Mouse (Mus musculus) neural tube, embryonic 13.5 days (tissue): ENCODE data around the gene Dpp8. TPM values are rescaled to one million over a fixed set of nuclear protein-coding genes. Genes with fewer than 3 reads are reported as not detected.
"Not testable (repeated sequence)": the region's sequence is repeated elsewhere in the genome, so short reads cannot be mapped to it uniquely, and the experiment has no call there.

ENCODE experiments used
- ATAC-seq: fragments of 200-750 bp; cut with Nextera tagmentation; 2 replicates; pipeline ENCODE4 v1.8.0; 2017; ENCODE audit warnings: low read depth, mild to moderate bottlenecking, moderate TSS enrichment, moderate library complexity
- H3K27ac ChIP-seq: fragments of 300-500 bp; sonication (generic); replicated peaks from 2 replicates; pipeline ENCODE4 v1.5.1; 2015; ENCODE audit warnings: moderate library complexity, mild to moderate bottlenecking, inconsistent platforms
- H3K27me3 ChIP-seq: fragments of 300-500 bp; sonication (generic); 2 replicates; pipeline ENCODE4 v1.6.1; 2015; ENCODE audit warnings: mild to moderate bottlenecking, inconsistent platforms
- H3K36me3 ChIP-seq: fragments of 300-500 bp; sonication (generic); 2 replicates; pipeline ENCODE4 v1.6.1; 2015; ENCODE audit warnings: mild to moderate bottlenecking, inconsistent platforms
- H3K4me1 ChIP-seq: fragments of 300-500 bp; sonication (generic); replicated peaks from 2 replicates; pipeline ENCODE4 v1.6.1; 2015; ENCODE audit warnings: inconsistent platforms
- H3K4me2 ChIP-seq: fragments of 300-500 bp; sonication (generic); 2 replicates; pipeline ENCODE4 v1.6.1; 2015; ENCODE audit warnings: inconsistent platforms, mild to moderate bottlenecking, moderate library complexity
- H3K4me3 ChIP-seq: fragments of 300-500 bp; sonication (generic); 2 replicates; pipeline ENCODE4 v1.5.1; 2015; ENCODE audit warnings: mild to moderate bottlenecking, inconsistent platforms
- H3K9ac ChIP-seq: fragments of 300-500 bp; sonication (generic); 2 replicates; pipeline ENCODE4 v1.6.1; 2015; ENCODE audit warnings: moderate library complexity, mild to moderate bottlenecking, inconsistent platforms
- H3K9me3 ChIP-seq: fragments of 300-500 bp; sonication (generic); 2 replicates; pipeline ENCODE4 v1.6.1; 2016; ENCODE audit warnings: inconsistent platforms
- WGBS: fragments of 180-500 bp; shearing (Covaris S2); methylation state at CpG from one replicate; pipeline ENCODE4 v1.1.7; 2015; 5-methylcytosine and 5-hydroxymethylcytosine counted together
- polyA plus RNA-seq: library from polyadenylated mRNA; unstranded; fragments of >200 nt; fragmentation: Nextera tagmentation; extraction: Ambion mirVana; gene quantifications from 2 replicates; pipeline ENCODE4 v1.2.1, GENCODE M21; 2015

The Dpp8 gene
- polyA plus RNA-seq, 1 experiment from 2014 or later: 37.4 TPM

DNA sequence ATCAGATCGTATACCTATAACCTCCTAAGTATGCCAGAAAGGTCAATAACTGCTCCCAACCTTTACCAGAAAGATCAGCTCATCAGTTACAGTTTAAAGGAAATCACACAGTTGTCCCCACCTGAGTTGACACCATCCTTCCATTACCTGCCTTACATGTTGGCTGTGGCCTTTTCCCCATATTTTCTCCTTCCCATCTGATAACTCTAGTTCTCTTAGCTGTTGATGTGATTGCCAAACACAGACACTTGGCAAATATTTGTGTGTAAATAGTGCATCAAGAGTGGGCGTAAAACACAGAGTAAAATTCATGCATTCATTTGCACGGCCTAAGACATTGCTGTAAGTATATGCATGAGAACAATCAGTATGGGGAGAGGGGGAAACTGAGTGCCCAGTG, 8.8 kb upstream of the Dpp8 start:
- Histone ChIP-seq H3K4me1 (peaks cover 38% of the 10 kb centered on the region), H3K9ac (no peak overlapping the region), H3K27me3 (no peaks in the 10 kb centered on the region), H3K36me3 (no peaks in the 10 kb centered on the region), H3K4me2 (no peak overlapping the region), H3K27ac (no peak overlapping the region), H3K9me3 (no peaks in the 10 kb centered on the region), H3K4me3 (no peak overlapping the region)
- 97% methylated on average over 3 of the region's 3 CpGs for WGBS
- no peak for ATAC-seq

DNA sequence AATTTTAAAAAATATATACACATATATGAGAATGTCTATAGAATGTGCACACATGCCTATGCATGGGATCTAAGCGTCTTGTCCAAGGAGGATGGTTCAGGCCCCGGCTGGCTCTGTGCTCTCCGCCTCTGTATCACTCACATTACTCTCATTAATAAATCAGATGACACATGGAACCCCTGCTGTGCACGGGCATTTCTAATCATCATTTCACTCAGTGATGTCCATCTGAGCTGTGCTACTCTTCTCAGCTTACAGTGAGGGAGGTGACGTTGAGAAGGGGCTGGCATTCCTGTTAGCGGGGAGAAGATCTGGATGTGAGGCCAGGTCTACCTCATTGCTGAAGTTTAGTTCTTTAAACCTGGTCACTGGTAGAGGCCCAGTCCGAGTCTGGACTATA, 5.0 kb upstream of the Dpp8 start:
- Histone ChIP-seq H3K36me3 (no peaks in the 10 kb centered on the region), H3K27ac (no peak overlapping the region), H3K9me3 (no peaks in the 10 kb centered on the region), H3K27me3 (no peaks in the 10 kb centered on the region), H3K9ac (no peak overlapping the region), H3K4me3 (no peak overlapping the region), H3K4me2 (no peak overlapping the region), H3K4me1 (peaks cover 12% of the 10 kb centered on the region)
- 72% methylated on average over 7 of the region's 7 CpGs for WGBS
- ATAC-seq: no peak

DNA sequence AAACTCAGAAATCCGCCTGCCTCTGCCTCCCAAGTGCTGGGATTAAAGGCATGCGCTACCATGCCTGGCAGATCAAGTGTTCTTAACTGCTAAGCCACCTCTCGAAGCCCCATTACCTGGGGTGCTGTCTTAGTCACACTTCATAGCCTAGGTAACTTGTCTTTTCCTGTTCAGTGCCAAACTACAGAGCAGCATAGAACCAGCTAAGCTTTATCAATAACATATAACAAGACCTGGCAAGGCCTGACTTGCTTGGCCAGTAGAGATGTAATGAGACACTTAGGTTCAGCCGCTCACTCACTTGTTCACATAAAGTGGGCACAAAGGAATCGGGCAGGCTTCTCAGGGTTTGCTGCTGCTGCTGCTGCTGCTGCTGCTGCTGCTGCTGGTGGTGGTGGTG, 3.9 kb upstream of the Dpp8 start:
- no peak overlapping the region for H3K27ac ChIP-seq
- no peak overlapping the region for H3K4me2 ChIP-seq
- no peak overlapping the region for H3K9ac ChIP-seq
- peaks cover 9% of the 10 kb centered on the region for H3K4me1 ChIP-seq
- WGBS: 93% methylated on average over 5 of the region's 5 CpGs
- H3K27me3 ChIP-seq: no peaks in the 10 kb centered on the region
- no peak overlapping the region for H3K4me3 ChIP-seq
- no peaks in the 10 kb centered on the region for H3K36me3 ChIP-seq
- H3K9me3 ChIP-seq: no peaks in the 10 kb centered on the region
- ATAC-seq: no peak

DNA sequence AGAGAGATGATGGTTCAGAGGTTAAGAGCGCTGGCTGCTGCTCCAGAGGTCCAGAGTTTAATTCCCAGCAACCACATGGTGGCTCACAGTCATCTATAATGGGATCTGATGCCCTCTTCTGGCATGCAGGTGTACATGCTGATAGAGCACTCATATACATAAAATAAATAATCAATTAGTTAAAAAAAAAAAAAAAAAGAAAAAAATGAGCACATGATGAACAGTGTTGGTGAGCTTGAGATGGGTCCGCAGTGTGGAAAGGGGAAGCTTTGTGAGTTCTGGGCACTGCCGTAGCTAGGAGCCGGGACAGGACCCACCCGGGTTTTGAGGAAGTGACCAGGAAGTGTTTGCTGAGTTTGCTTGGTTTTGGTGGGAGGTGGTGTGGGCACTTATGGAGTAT, 859 bp upstream of the Dpp8 start:
- H3K9ac ChIP-seq, H3K27me3 ChIP-seq, H3K4me2 ChIP-seq, H3K27ac ChIP-seq, H3K4me3 ChIP-seq, H3K36me3 ChIP-seq, H3K9me3 ChIP-seq, ATAC-seq: not testable (repeated sequence)
- 68% methylated on average over 5 of the region's 5 CpGs for WGBS
- H3K4me1 ChIP-seq: peaks cover 21% of the 10 kb centered on the region

DNA sequence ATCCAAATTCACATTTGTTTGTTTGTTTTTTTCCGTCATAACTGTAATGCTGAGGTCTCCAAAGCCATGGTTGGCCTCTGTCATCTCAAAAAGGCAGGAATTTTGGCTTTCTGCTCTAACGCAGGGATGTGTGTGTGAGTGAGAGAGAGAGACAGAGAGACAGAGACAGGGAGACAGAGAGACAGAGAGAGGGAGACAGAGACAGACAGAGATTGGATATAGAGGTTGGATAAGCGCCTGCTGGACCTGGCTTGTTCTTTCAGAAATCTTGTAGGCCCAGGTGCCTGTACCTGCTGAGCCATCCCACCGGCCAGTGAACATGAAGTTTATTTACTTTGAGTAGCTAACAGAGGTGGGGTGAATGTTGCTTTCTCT, 333 bp upstream of the Dpp8 start:
- Histone ChIP-seq H3K4me2 (peak overlapping the region; percentile 16; the same call in 1 of the 2 replicates), H3K4me1 (peaks cover 21% of the 10 kb centered on the region), H3K9ac (peak overlapping the region; percentile 41; the same call in 1 of the 2 replicates), H3K4me3 (peak overlapping the region; percentile 99), H3K9me3 (no peaks in the 10 kb centered on the region), H3K27ac (no peak overlapping the region), H3K36me3 (peaks cover 5% of the 10 kb centered on the region), H3K27me3 (no peaks in the 10 kb centered on the region)
- ATAC-seq: peak; percentile 45; the same call in 1 of the 2 replicates
- 37% methylated on average over 4 of the region's 4 CpGs for WGBS

DNA sequence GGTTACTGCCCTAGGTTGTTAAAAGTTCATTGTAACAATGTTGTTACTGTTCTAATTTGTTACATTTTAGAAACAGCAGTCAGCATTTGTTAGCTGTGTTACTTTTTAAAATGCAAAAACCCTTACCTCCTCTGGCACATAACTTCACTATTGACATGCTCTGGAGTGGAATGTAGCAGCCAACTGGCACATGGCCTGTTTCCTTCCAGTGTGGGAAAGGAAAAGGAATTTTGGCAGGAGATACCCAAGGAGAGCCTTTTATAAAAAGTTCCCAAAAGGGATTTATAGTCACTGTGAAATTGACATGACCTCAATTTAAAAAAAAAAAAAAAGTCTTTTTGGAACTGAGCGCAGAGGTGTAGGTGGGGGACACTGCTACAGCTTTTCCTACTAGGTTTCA, 4.2 kb downstream of the Dpp8 start:
- H3K36me3 ChIP-seq: peaks cover 48% of the 10 kb centered on the region

DNA sequence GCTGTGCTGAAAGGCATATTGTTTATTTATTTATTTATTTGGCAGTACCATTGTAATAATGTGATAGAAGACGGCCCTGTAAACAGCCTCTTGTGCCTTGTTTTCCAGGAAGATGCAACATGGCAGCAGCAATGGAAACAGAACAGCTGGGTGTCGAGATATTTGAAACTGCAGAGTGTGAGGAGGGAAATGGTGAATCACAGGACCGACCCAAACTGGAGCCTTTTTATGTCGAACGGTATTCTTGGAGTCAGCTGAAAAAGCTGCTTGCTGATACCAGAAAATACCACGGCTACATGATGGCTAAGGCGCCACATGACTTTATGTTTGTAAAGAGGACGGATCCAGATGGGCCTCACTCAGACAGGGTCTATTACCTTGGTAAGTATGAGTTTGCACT, 4.6 kb downstream of the Dpp8 start:
- Histone ChIP-seq H3K9me3 (no peaks in the 10 kb centered on the region), H3K4me3 (no peak overlapping the region), H3K9ac (no peak overlapping the region), H3K27me3 (no peaks in the 10 kb centered on the region), H3K4me1 (peaks cover 19% of the 10 kb centered on the region), H3K4me2 (no peak overlapping the region), H3K36me3 (peaks cover 52% of the 10 kb centered on the region), H3K27ac (no peak overlapping the region)
- no peak for ATAC-seq
- WGBS: 83% methylated on average over 8 of the region's 8 CpGs

More for the DNA sequence above, 4.2 kb downstream of the Dpp8 start:
- Histone ChIP-seq H3K4me1 (peaks cover 21% of the 10 kb centered on the region), H3K4me3 (no peak overlapping the region), H3K27me3 (no peaks in the 10 kb centered on the region), H3K27ac (no peak overlapping the region), H3K9ac (no peak overlapping the region), H3K4me2 (no peak overlapping the region), H3K9me3 (no peaks in the 10 kb centered on the region)
- ATAC-seq: no peak
- WGBS: 72% methylated on average over 1 of the region's 1 CpGs

DNA sequence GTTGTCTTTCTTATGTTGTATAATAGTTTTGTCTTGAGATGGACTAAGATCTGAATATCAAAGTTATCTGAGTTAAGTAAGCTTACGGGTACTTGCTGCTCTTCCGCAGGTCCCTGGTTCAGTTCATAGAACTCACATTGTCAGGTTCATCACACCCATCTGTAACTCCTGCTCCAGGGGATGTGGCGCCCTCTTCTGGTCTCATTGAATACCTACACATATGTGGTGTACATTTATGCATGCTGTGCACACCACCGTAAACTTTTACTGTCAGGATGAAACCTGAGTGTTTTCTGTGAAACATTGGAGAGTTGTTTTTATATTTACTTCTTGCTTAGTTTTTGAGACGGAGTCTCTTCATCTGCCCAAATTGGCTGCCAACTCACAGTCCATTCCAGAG, 9.2 kb downstream of the Dpp8 start:
- no peak for ATAC-seq
- H3K27me3 ChIP-seq: no peaks in the 10 kb centered on the region
- H3K9me3 ChIP-seq: no peaks in the 10 kb centered on the region
- H3K4me2 ChIP-seq: no peak overlapping the region
- 96% methylated on average over 5 of the region's 5 CpGs for WGBS
- H3K9ac ChIP-seq: no peak overlapping the region
- peaks cover 87% of the 10 kb centered on the region for H3K36me3 ChIP-seq
- H3K4me3 ChIP-seq: no peak overlapping the region
- H3K4me1 ChIP-seq: no peaks in the 10 kb centered on the region
- no peak overlapping the region for H3K27ac ChIP-seq

DNA sequence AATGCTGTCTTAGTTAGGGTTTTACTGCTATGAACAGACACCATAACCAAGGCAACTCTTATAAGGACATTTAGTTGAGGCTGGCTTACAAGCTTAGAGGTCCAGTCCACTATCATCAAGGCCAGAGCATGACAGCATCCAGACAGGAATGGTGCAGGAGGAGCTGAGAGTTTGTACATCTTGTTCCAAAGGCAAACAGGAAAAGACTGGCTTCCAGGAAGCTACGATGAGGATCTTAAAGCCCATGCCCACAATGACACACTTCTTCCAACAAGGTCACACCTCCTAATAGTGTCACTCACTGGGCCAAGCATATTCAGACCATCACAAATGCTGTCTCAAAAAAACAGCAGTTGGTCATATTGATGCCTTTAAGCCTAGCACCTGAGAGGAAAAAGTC, 14.8 kb downstream of the Dpp8 start:
- no peak for ATAC-seq
- Histone ChIP-seq H3K4me2 (no peak overlapping the region), H3K36me3 (peaks cover 88% of the 10 kb centered on the region), H3K27ac (no peak overlapping the region), H3K9me3 (no peaks in the 10 kb centered on the region), H3K4me1 (no peaks in the 10 kb centered on the region), H3K27me3 (no peaks in the 10 kb centered on the region), H3K9ac (no peak overlapping the region), H3K4me3 (no peak overlapping the region)
- WGBS: 84% methylated on average over 1 of the region's 1 CpGs

DNA sequence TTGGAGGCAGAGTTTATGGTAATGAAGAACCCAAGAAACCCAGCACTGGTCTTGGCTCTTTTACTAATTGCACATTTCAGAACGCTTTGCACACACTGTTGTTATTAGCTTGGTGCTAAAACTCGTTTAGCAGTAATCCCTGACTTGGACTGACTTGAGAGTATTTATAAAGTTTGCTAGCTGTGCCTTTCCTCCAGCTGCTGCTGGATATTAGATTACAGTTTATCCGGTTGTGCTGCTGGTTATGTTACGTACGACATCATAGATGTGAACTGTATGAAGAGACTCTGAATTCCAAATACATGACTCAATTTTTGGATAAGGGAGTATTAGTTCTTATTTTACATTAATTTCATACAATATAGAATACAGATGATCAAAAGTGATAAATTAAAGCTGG, 17.2 kb downstream of the Dpp8 start:
- Histone ChIP-seq H3K4me2 (no peak overlapping the region), H3K9ac (no peak overlapping the region), H3K27ac (no peak overlapping the region), H3K4me3 (no peak overlapping the region), H3K36me3 (peaks cover 90% of the 10 kb centered on the region), H3K27me3 (no peaks in the 10 kb centered on the region), H3K9me3 (no peaks in the 10 kb centered on the region), H3K4me1 (peaks cover 6% of the 10 kb centered on the region; the same call in 1 of the 2 replicates)
- ATAC-seq: no peak
- WGBS: 99% methylated on average over 5 of the region's 5 CpGs

DNA sequence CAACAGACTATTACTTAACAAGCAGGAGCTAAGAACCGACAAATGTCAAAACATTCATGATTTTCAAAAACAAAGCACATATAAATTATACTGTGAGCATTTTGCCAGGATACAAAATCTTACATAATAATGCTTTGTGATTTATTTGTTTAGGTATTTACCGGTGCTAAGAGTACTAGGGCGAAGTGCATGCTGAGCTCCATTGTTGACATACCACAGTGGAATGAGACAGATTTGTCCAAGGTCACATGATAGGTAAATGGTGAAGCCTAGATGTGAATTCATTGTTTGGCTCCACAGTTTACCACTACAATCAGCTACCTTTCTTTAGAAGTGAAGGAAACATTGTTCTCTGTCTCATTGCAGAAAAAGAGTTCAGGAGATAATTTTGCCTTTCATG, 18.8 kb downstream of the Dpp8 start:
- Histone ChIP-seq H3K36me3 (peaks cover 92% of the 10 kb centered on the region), H3K27me3 (no peaks in the 10 kb centered on the region), H3K4me3 (no peak overlapping the region), H3K4me1 (peaks cover 6% of the 10 kb centered on the region; the same call in 1 of the 2 replicates), H3K9ac (no peak overlapping the region), H3K9me3 (no peaks in the 10 kb centered on the region), H3K4me2 (no peak overlapping the region), H3K27ac (no peak overlapping the region)
- ATAC-seq: no peak
- 96% methylated on average over 3 of the region's 3 CpGs for WGBS

DNA sequence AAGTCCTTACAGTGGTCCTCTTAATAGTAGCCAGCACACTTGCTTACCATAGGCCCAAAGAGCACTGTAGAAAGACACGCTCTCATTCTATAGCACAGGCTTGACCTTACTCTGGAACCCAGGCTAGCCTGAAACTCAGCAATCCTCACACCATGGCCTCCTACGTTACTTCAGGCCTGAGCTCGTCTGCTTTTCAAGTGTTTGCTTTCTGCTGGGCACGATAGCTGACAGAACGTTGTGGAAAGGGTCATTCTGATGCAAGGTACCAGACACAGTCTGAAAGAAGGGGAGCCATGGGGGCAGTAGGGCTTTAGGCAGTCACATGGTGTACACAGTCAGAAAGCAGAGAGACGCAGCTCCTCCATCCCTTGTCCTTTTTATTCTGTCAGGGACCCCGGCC, 32.0 kb downstream of the Dpp8 start:
- H3K4me3 ChIP-seq: no peak overlapping the region
- H3K36me3 ChIP-seq: peaks cover 84% of the 10 kb centered on the region
- no peaks in the 10 kb centered on the region for H3K4me1 ChIP-seq
- 92% methylated on average over 7 of the region's 7 CpGs for WGBS
- H3K9ac ChIP-seq: no peak overlapping the region
- H3K9me3 ChIP-seq: no peaks in the 10 kb centered on the region
- ATAC-seq: no peak
- H3K27me3 ChIP-seq: no peaks in the 10 kb centered on the region
- no peak overlapping the region for H3K27ac ChIP-seq
- no peak overlapping the region for H3K4me2 ChIP-seq

DNA sequence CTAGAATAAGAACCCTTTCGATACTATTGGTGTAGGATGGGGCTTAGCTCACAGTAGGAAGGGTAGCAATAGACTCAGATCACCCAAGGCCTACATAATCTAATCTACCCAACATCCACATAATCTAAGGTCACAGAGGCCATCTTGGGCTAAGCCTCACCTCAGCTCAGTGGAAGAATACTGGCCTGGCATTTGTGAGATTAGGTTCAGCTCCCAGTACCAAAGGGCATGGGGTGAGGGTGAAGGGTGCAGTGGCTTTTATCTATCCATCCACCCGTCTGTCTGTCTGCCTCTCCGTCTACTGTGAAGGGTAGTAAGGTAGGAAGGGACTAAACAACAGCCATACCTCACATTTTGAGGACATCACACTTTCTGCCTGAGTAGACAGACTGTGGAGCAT, 38.4 kb downstream of the Dpp8 start:
- no peak for ATAC-seq
- no peaks in the 10 kb centered on the region for H3K27me3 ChIP-seq
- H3K36me3 ChIP-seq: peaks cover 81% of the 10 kb centered on the region
- WGBS: 93% methylated on average over 3 of the region's 3 CpGs
- no peaks in the 10 kb centered on the region for H3K4me1 ChIP-seq
- no peaks in the 10 kb centered on the region for H3K9me3 ChIP-seq
- H3K4me2 ChIP-seq: no peak overlapping the region
- no peak overlapping the region for H3K27ac ChIP-seq
- no peak overlapping the region for H3K4me3 ChIP-seq
- no peak overlapping the region for H3K9ac ChIP-seq
